Mouse (Mus musculus) left cerebral cortex, postnatal 4 days (tissue): ENCODE data around the gene Nampt. TPM values are rescaled to one million over a fixed set of nuclear protein-coding genes. Genes with fewer than 3 reads are reported as not detected.

ENCODE experiments used
- DNase-seq: peaks from one replicate; pipeline ENCODE4 v3.0.0-alpha.2; 2022
- intact Hi-C: fragments of 180-260 bp; cut with DNase I; formaldehyde crosslinking; loops from one replicate; pipeline ENCODE4 v1.15.1; 2025
- total RNA-seq, 2 experiments: library from RNA; stranded (reverse); gene quantifications; 2 replicates each; pipeline ENCODE4 v1.2.3; 2021

The Nampt gene
- total RNA-seq, 2 experiments from 2014 or later = 40.0 to 44.2 TPM

- no peak for DNase-seq
- intact Hi-C loops = loop anchor here (2.0 to 10.0 kb wide), 3 partner anchors 257 to 931 kb away; no protein-coding TSS in a partner anchor
Observed at GRCm38 (mm10) chr12:32895806-32896205, 76.5 kb downstream of the Nampt start.

DNA sequence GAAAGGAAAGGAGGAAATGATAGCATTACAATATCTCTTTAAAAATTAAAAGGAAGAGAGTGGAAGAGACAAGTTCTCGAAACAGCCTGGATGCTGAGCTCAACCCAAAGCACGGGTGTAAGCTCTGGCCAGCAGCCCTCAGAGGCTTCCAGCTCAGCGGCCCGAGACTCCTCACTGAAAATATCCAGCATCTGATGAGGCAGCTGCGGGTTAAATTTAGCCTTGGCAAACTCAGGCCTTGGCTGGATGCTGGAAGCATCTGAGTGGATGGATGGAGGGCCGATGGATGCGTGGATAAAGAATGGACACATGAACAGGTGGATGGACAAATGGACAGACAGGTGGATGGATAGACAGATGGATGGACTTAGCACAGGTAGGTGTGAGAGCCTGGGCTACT, 77.2 kb downstream of the Nampt start:
- DNase-seq = peak; percentile 40
- intact Hi-C loops = loop anchor here (2.0 to 10.0 kb wide), 3 partner anchors 258 to 932 kb away; no protein-coding TSS in a partner anchor

DNA sequence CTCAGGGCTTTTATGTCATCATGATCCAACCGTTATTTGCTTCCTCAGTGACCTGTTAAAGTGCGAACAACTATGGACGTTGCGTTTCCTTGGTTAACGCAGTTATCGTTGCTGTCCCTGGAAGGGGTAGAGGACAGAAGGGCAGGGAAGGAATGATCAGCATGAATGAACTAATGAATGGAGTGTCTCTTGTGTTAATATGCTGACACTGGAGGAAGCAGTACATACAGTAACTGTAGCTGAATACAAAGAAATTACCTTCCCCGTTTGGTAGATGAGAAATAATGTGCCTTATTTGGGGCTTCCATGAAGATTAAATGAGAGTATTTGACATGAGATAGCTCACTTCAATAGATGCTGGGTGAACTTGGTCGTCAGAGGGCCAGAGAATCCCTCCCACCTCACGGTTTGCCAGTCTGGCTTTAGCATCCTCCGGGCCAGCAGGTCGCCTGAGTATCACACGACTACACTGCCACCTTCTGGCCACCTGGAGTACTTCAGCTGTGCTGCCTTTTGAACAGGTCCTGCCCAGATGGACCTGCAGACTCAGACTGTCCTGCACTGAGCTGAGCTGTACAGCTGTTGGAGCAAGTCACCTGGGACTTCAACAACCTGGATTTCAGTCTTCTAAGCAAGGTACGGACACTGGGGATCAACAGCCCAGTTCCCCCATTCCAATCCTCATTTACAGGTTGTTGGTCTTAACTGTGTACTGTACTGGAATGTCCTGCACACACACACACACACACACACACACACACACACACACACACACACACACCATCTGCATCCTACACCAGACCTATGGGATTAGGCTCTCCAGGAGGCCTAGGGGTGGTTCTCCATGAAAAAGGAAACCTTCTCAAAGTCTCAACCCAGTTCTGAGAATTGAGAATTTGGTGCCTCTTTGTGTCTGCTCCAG, 78.1 kb downstream of the Nampt start:
- intact Hi-C loops = loop anchor here (2.0 to 10.0 kb wide), 3 partner anchors 259 to 933 kb away; no protein-coding TSS in a partner anchor
- peak; percentile 90 for DNase-seq

DNA sequence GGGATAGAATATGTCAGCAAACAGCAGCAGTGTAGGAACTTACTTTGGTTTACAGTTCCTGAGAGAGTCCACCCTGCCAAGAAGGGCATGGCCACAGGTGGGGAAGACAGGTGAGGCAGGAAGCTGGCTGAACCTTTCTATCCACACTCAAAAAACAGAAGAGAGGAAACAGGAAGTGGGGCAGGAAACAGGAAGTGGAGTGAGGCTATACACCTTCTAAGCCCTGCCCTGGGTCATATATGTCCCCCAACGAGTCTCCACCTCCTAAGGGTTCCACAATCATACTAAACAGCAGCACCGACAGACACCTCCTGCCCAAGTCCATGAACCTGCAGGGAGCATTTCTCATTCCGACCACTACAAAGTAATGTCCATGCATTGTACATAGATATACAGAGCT, 81.7 kb downstream of the Nampt start:
- intact Hi-C loops = no loop called here
- DNase-seq = no peak

Other genes starting within 250 kb of the Nampt start
- 10 to 100 TPM; 32.2 TPM for gene Sypl, start 134.3 kb downstream of the Nampt start, total RNA-seq